Mouse (Mus musculus) small intestine, adult 2 months (tissue): ENCODE data around the gene Trarg1.

ENCODE experiments used
- CTCF ChIP-seq: fragments of 200-500 bp; IDR thresholded peaks from 2 replicates; pipeline ENCODE4 v1.5.1; 2012; ENCODE audit warnings: low read depth, mild to moderate bottlenecking, control low read depth, inconsistent platforms, low read length, moderate library complexity, mixed read lengths; ENCODE audit not compliant: insufficient replicate concordance, insufficient read length; ENCODE audit errors: extremely low read depth
- POLR2A ChIP-seq: fragments of 200-500 bp; IDR thresholded peaks from 2 replicates; pipeline ENCODE4 v1.6.1; 2012; ENCODE audit warnings: low read depth, mild to moderate bottlenecking, control low read depth, inconsistent platforms, low read length, moderate library complexity

DNA sequence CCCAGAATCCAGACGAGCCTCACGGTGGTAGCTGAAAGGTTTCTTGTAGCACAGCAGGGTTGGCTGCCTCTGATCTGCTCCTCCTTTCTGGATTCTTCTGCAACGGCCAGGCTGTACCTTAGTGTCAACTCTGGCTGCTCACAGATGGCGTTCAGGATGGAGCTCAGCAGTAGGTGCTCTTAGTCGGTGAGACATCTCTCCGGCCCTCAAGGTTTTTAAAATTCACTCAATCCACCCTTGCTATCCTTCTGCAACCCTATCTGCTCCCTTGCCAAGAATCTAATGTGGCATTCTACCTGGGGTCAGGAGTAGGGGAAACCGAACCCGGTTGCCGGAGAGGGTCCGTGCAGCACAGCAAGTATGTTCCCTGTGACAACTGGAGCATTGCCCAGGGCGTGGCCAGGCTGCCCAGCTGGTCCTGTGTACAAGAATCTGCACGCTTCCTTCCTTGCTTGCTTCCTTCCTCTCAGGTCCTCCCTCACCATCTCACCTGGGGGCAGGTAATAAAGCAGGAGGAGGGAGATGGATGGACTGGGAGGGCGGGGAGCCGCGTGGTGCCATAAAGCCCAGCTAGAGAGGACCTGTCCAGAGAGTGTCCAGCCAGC is 7.6 kb upstream of the Trarg1 start, which contains the start of gene Bhlha9:
- TF ChIP-seq CTCF (no peak), POLR2A (no peak)
